Mouse (Mus musculus): ENCODE measurements at regions not wholly inside any gene's neighbourhood (a gene's known extent, or its start where the extent isn't known, plus 50 kb on each side); places are given as distances from the start of the nearest gene placed in this dataset.

- DNase-seq, result peak; percentile 27
Observed at GRCm38 (mm10) chr5:4496132-4496906, 261.5 kb downstream of the Fzd1 start.

DNA sequence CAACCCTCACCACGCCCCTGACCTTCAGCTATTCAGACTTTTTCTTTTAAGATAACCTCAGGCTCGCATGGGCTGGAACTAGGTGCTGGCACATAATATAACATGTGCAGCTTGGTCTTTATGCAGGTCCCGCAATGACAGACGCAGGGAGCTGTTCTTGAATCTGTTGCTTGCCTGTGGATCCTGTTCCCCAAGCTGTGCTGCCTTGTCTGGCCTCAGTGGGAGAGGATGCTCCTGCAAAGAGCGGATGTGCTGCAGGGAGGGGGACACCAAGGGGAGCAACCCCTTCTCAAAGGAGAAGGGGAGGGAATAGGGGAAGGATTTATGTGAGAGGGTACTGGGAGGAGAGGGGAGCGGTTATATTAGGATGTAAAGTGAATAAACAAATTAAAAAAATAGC is 262.4 kb downstream of the Fzd1 start:
- DNase-seq, result no peak

DNA sequence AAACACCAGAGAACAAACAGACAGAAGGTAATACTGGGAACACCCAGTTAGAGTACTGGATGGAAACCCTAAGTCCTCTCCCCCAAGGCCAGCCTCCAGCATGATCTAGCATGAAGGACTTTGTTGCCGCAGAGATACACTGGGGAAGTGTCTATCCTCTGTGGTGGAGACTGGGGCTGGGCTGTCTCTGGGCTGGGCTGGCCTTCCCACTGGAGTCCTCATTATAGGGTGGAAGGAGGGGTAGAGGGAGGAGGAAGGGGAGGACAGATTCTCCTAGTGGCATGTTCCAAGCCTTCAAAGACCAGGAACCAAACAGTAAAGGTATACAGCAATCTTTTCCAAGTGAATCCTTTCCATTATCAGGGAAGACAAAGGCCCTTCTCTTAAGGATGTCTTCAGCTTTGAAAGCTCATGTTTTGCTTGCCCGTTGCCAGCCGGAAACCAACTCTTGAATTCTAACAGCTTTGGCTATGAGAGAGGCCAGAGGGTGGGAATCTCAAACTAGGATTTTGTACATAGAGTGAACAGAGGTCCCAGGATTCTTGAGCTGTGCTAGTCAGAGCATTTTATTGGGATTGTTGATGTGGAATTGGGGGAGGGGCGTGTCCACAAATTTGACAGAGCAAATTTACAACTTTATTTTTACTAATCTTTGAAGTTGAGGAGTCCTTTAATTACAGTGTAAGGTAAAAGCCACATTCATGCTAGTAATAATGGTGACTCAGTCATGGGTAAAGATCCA is 271.3 kb downstream of the Fzd1 start:
- no peak for DNase-seq

DNA sequence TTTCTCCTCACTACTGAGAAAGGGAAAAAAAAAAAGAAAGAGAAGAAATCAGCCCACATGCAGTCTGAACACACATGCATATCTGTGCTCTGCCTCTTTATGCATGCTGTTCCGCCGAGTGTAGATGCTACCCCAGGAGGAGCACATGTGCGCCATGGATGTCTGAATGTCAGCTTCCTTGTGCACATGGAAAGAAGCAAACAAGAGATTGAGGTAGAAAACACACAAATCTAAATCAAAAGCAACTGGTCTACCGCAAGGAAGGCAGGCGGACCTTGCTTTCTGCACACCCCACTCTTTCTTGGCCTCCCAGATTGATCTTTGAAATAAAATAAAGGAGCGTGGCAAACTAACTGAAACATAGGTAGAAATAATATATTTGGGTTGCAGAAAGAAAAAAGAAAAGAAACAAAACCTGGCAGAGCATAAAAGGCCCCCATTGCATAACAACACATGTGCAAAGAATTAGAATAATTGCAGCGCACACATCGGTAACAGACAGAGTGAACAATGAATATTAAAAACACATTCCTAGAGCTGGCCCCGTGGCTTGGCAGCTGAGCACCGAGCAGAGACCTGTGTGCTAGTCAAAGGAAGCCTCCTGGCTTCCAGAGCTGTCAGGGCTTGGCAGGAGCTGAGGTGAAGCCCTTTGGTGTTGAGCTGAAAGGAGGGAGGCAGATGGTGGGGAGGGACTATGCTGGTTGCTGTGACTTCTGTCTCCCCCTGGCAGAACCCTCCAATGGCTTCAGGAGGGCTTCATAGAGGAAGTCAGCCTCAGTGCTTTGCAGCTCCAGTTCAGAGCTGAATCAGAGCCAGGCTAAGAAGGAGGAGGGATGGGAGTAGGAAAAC is 272.1 kb downstream of the Fzd1 start:
- peak; percentile 22 for DNase-seq

GRCm38 (mm10) chr5:4484780-4485179 is 273.1 kb downstream of the Fzd1 start:
- DNase-seq, result peak; percentile 10

GRCm38 (mm10) chr5:4484151-4484550 is 273.7 kb downstream of the Fzd1 start:
- DNase-seq, result peak; percentile 4

DNA sequence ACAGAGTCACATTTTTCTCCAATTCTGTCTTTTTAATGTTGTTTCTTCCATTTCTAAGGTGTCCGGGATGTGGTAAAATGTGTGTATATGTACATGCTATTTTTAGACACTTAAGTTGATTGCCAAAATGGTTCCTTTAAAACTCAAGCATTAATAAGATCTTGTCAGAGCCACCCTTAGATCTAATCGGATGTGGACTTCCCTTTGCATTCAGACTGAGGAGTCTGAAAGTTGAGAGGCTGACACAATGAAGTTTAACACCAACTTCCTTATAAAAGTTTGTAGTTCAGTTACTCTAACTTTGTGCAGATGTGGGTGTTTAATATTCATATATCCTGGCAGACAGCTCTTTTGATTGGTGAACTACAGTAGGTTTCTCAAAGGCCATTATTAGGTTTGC is 282.1 kb downstream of the Mterf1b start:
- DNase-seq, result no peak

All from right cerebral cortex, postnatal 4 days (tissue).